Mouse (Mus musculus): ENCODE measurements around the gene Mospd2. TPM values are rescaled to one million over a fixed set of nuclear protein-coding genes. Genes with fewer than 3 reads are reported as not detected.

Mospd2 gene
- 15.2 TPM for total RNA-seq (2023)

GRCm38 (mm10) chrX:164980193-164980775, at the start of gene Mospd2, which contains the start of gene Fancb:
Gene Mospd2 (minus strand): TSS chrX:164980375.
Gene Fancb (plus strand): TSS chrX:164980592.

GRCm38 (mm10) chrX:165004779-165005324, 24.7 kb upstream of the Mospd2 start, which contains the start of gene Gm17604:
Gene Gm17604 (minus strand): TSS chrX:165004829.

Other genes with a start within 250 kb of the Mospd2 start
- 2.6 TPM for gene Fancb, start 217 bp upstream of the Mospd2 start, total RNA-seq (2023)
- gene Gm17604, start 24.5 kb upstream of the Mospd2 start, total RNA-seq (2023): not detected

All from CD4-positive naive resting alpha-beta T cell, adult 76 days (primary cell).